Mouse (Mus musculus) heart, postnatal 0 days (tissue): Measurements from ENCODE around the gene Ccdc151. TPM values are rescaled to one million over a fixed set of nuclear protein-coding genes. Genes with fewer than 3 reads are reported as not detected.

Source experiments
- ATAC-seq: fragments of 200-750 bp; cut with Nextera tagmentation; 2 replicates; pipeline ENCODE4 v1.8.0; 2017; ENCODE audit warnings: low read depth, moderate number of reproducible peaks, moderate library complexity; ENCODE audit not compliant: insufficient read depth
- DNase-seq: peaks from one replicate; pipeline ENCODE4 v3.0.0-alpha.2; 2016; ENCODE audit warnings: low spot score
- H3K27ac ChIP-seq: fragments of 300-500 bp; sonication (generic); 2 replicates; pipeline ENCODE4 v1.5.1; 2014; ENCODE audit warnings: low read depth, mild to moderate bottlenecking
- H3K27me3 ChIP-seq: fragments of 300-500 bp; sonication (generic); 2 replicates; pipeline ENCODE4 v1.6.1; 2014; ENCODE audit warnings: low read length, mixed read lengths; ENCODE audit not compliant: control insufficient read depth, insufficient read depth
- H3K36me3 ChIP-seq: fragments of 300-500 bp; sonication (generic); replicated peaks from 2 replicates; pipeline ENCODE4 v1.6.1; 2014; ENCODE audit warnings: low read length, mixed read lengths; ENCODE audit not compliant: control insufficient read depth, insufficient read depth
- H3K4me1 ChIP-seq: fragments of 300-500 bp; sonication (generic); 2 replicates; pipeline ENCODE4 v1.6.1; 2014; ENCODE audit warnings: antibody characterized with exemption; ENCODE audit not compliant: control insufficient read depth, insufficient read depth
- H3K4me2 ChIP-seq: fragments of 300-500 bp; sonication (generic); 2 replicates; pipeline ENCODE4 v1.6.1; 2014; ENCODE audit warnings: low read depth, mild to moderate bottlenecking, low read length, moderate library complexity
- H3K4me3 ChIP-seq: fragments of 300-500 bp; sonication (generic); 2 replicates; pipeline ENCODE4 v1.5.1; 2014; ENCODE audit warnings: low read depth, low read length
- H3K9ac ChIP-seq: fragments of 300-500 bp; sonication (generic); replicated peaks from 2 replicates; pipeline ENCODE4 v1.6.1; 2014; ENCODE audit warnings: low read depth, low read length, mixed read lengths
- H3K9me3 ChIP-seq: fragments of 300-500 bp; sonication (generic); replicated peaks from 2 replicates; pipeline ENCODE4 v1.6.1; 2016; ENCODE audit warnings: low read length; ENCODE audit not compliant: control insufficient read depth
- EP300 ChIP-seq: IDR thresholded peaks from 2 replicates; pipeline ENCODE4 v1.6.1; 2016; ENCODE audit warnings: antibody characterized with exemption, low read depth
- WGBS: fragments of 180-500 bp; shearing (Covaris S2); extraction: QIAGEN DNeasy Blood & Tissue Kit; methylation state at CpG from one replicate; pipeline ENCODE4 v1.1.7; 2014; 5-methylcytosine and 5-hydroxymethylcytosine counted together
- polyA plus RNA-seq: library from polyadenylated mRNA; unstranded; fragments of >200 nt; fragmentation: Nextera tagmentation; extraction: Ambion mirVana; gene quantifications from 2 replicates; pipeline ENCODE4 v1.2.1, GENCODE M21; 2015
- total RNA-seq: library from RNA; depleted of rRNA; stranded (reverse); fragments of >200 nt; gene quantifications from 2 replicates; pipeline ENCODE4 v1.2.3, GENCODE M21; 2014; ENCODE audit warnings: low replicate concordance; rRNA removed

Gene Ccdc151
- total and polyA plus RNA-seq, 2 experiments from 2014 or later, result 0.12 TPM; not detected in 1

- DNase-seq (no peak), ATAC-seq (no peak)
- Histone ChIP-seq H3K4me2 (no peak overlapping the region), H3K9me3 (no peaks in the 10 kb centered on the region), H3K27ac (no peak overlapping the region), H3K36me3 (no peaks in the 10 kb centered on the region), H3K9ac (no peak overlapping the region), H3K27me3 (peaks cover 4% of the 10 kb centered on the region; the same call in 1 of the 2 replicates), H3K4me1 (no peaks in the 10 kb centered on the region), H3K4me3 (no peak overlapping the region)
- TF ChIP-seq EP300, result no peak
- WGBS, result 64% methylated on average over 8 of the region's 12 CpGs
Observed at GRCm38 (mm10) chr9:21943046-21943445, 59.4 kb downstream of the Ccdc151 start.

Other genes with a start within 250 kb of the Ccdc151 start
- 22.3 and 76.0 TPM in 2 replicates for gene Spc24, start 242.3 kb downstream of the Ccdc151 start, total RNA-seq
- gene Spc24, start 242.3 kb downstream of the Ccdc151 start, polyA plus RNA-seq, result 35.2 and 40.3 TPM in 2 replicates
- gene Kank2, start 203.9 kb downstream of the Ccdc151 start, total RNA-seq, result 78.5 and 92.4 TPM in 2 replicates
- 10.3 and 10.9 TPM in 2 replicates for gene Kank2, start 203.9 kb downstream of the Ccdc151 start, polyA plus RNA-seq
- gene Angptl8, start 167.1 kb downstream of the Ccdc151 start, total RNA-seq, result not detected in 2 replicates
- 0.55 and 0.69 TPM in 2 replicates for gene Angptl8, start 167.1 kb downstream of the Ccdc151 start, polyA plus RNA-seq
- 38.5 and 65.3 TPM in 2 replicates for gene Dock6, start 150.0 kb downstream of the Ccdc151 start, total RNA-seq
- gene Dock6, start 150.0 kb downstream of the Ccdc151 start, polyA plus RNA-seq, result 19.1 and 22.7 TPM in 2 replicates
- gene Rab3d, start 84.4 kb downstream of the Ccdc151 start, total RNA-seq, result 8.9 and 11.2 TPM in 2 replicates
- gene Rab3d, start 84.4 kb downstream of the Ccdc151 start, polyA plus RNA-seq, result 7.7 and 7.9 TPM in 2 replicates
- gene Ccdc159, start 75.2 kb downstream of the Ccdc151 start, total RNA-seq, result 0.88 TPM in 1 of 2 replicates, not detected in the other
- gene Ccdc159, start 75.2 kb downstream of the Ccdc151 start, polyA plus RNA-seq, result 0.77 and 0.97 TPM in 2 replicates
- 52.6 and 53.9 TPM in 2 replicates for gene Tmem205, start 75.1 kb downstream of the Ccdc151 start, total RNA-seq
- 44.8 and 47.2 TPM in 2 replicates for gene Tmem205, start 75.1 kb downstream of the Ccdc151 start, polyA plus RNA-seq
- 2.6 and 6.4 TPM in 2 replicates for gene Plppr2, start 65.6 kb downstream of the Ccdc151 start, total RNA-seq
- gene Plppr2, start 65.6 kb downstream of the Ccdc151 start, polyA plus RNA-seq, result 0.86 and 1.4 TPM in 2 replicates
- gene Swsap1, start 46.9 kb downstream of the Ccdc151 start, total RNA-seq, result 14.3 and 19.5 TPM in 2 replicates
- gene Swsap1, start 46.9 kb downstream of the Ccdc151 start, polyA plus RNA-seq, result 4.6 and 5.1 TPM in 2 replicates
- 0.27 and 2.8 TPM in 2 replicates for gene Epor, start 39.1 kb downstream of the Ccdc151 start, total RNA-seq
- 2.6 and 3.4 TPM in 2 replicates for gene Epor, start 39.1 kb downstream of the Ccdc151 start, polyA plus RNA-seq
- 0.39 and 11.4 TPM in 2 replicates for gene Rgl3, start 13.2 kb downstream of the Ccdc151 start, total RNA-seq
- gene Rgl3, start 13.2 kb downstream of the Ccdc151 start, polyA plus RNA-seq, result 0.63 and 0.75 TPM in 2 replicates
- gene Prkcsh, start 172 bp upstream of the Ccdc151 start, total RNA-seq, result 49.0 and 58.2 TPM in 2 replicates
- 33.7 and 34.6 TPM in 2 replicates for gene Prkcsh, start 172 bp upstream of the Ccdc151 start, polyA plus RNA-seq
- gene Elavl3, start 49.4 kb upstream of the Ccdc151 start, total RNA-seq, result 0.04 and 0.15 TPM in 2 replicates
- 0.03 TPM in 1 of 2 replicates, not detected in the other for gene Elavl3, start 49.4 kb upstream of the Ccdc151 start, polyA plus RNA-seq
- not detected in 2 replicates for gene Gm49318, start 68.6 kb upstream of the Ccdc151 start, total RNA-seq
- not detected in 2 replicates for gene Gm49318, start 68.6 kb upstream of the Ccdc151 start, polyA plus RNA-seq
- 26.1 and 27.4 TPM in 2 replicates for gene Zfp653, start 68.7 kb upstream of the Ccdc151 start, total RNA-seq
- gene Zfp653, start 68.7 kb upstream of the Ccdc151 start, polyA plus RNA-seq, result 4.0 and 4.3 TPM in 2 replicates
- 106 and 138 TPM in 2 replicates for gene Ecsit, start 82.8 kb upstream of the Ccdc151 start, total RNA-seq
- 80.1 and 82.0 TPM in 2 replicates for gene Ecsit, start 82.8 kb upstream of the Ccdc151 start, polyA plus RNA-seq
- 56.3 and 305 TPM in 2 replicates for gene Cnn1, start 96.6 kb upstream of the Ccdc151 start, total RNA-seq
- 41.3 and 53.5 TPM in 2 replicates for gene Cnn1, start 96.6 kb upstream of the Ccdc151 start, polyA plus RNA-seq
- 86.6 and 132 TPM in 2 replicates for gene Elof1, start 114.5 kb upstream of the Ccdc151 start, total RNA-seq
- gene Elof1, start 114.5 kb upstream of the Ccdc151 start, polyA plus RNA-seq, result 82.3 and 89.1 TPM in 2 replicates
- gene Acp5, start 133.1 kb upstream of the Ccdc151 start, total RNA-seq, result 0.77 and 4.4 TPM in 2 replicates
- 2.0 TPM in 2 replicates for gene Acp5, start 133.1 kb upstream of the Ccdc151 start, polyA plus RNA-seq
- gene Pigyl, start 154.2 kb upstream of the Ccdc151 start, total RNA-seq, result 7.4 and 28.1 TPM in 2 replicates
- gene Pigyl, start 154.2 kb upstream of the Ccdc151 start, polyA plus RNA-seq, result 61.7 and 68.1 TPM in 2 replicates
- not detected in 2 replicates for gene Zfp872, start 185.5 kb upstream of the Ccdc151 start, total RNA-seq
- not detected in 2 replicates for gene Zfp872, start 185.5 kb upstream of the Ccdc151 start, polyA plus RNA-seq
- gene Zfp809, start 223.1 kb upstream of the Ccdc151 start, total RNA-seq, result 7.5 and 12.6 TPM in 2 replicates
- 14.6 and 16.7 TPM in 2 replicates for gene Zfp809, start 223.1 kb upstream of the Ccdc151 start, polyA plus RNA-seq